Mouse (Mus musculus) forebrain, embryonic 12.5 days (tissue): Measurements from ENCODE around the gene Cacna1i. TPM values are rescaled to one million over a fixed set of nuclear protein-coding genes. Genes with fewer than 3 reads are reported as not detected.
A peak's percentile ranks its signal among the peaks of the same experiment; 100 is the strongest.

Experiments used
- ATAC-seq: fragments of 200-750 bp; cut with Nextera tagmentation; 2 replicates; pipeline ENCODE4 v1.8.0; 2017; ENCODE audit warnings: moderate TSS enrichment; ENCODE audit not compliant: low FRiP score
- H3K27ac ChIP-seq: fragments of 300-500 bp; sonication (generic); 2 replicates; pipeline ENCODE4 v1.5.1; 2016; ENCODE audit warnings: mild to moderate bottlenecking
- H3K27me3 ChIP-seq: fragments of 300-500 bp; sonication (generic); 2 replicates; pipeline ENCODE4 v1.6.1; 2016; ENCODE audit warnings: mild to moderate bottlenecking
- H3K36me3 ChIP-seq: fragments of 300-500 bp; sonication (generic); replicated peaks from 2 replicates; pipeline ENCODE4 v1.6.1; 2016; ENCODE audit warnings: mild to moderate bottlenecking
- H3K4me1 ChIP-seq: fragments of 300-500 bp; sonication (generic); 2 replicates; pipeline ENCODE4 v1.6.1; 2016
- H3K4me2 ChIP-seq: fragments of 300-500 bp; sonication (generic); 2 replicates; pipeline ENCODE4 v1.6.1; 2016; ENCODE audit warnings: mild to moderate bottlenecking, moderate library complexity
- H3K4me3 ChIP-seq: fragments of 300-500 bp; sonication (generic); replicated peaks from 2 replicates; pipeline ENCODE4 v1.5.1; 2016; ENCODE audit warnings: mild to moderate bottlenecking
- H3K9ac ChIP-seq: fragments of 300-500 bp; sonication (generic); 2 replicates; pipeline ENCODE4 v1.6.1; 2016; ENCODE audit warnings: mild to moderate bottlenecking
- H3K9me3 ChIP-seq: fragments of 300-500 bp; sonication (generic); 2 replicates; pipeline ENCODE4 v1.6.1; 2016
- WGBS: fragments of 180-500 bp; shearing (Covaris S2); methylation state at CpG from one replicate; pipeline ENCODE4 v1.1.7; 2016; 5-methylcytosine and 5-hydroxymethylcytosine counted together
- polyA plus RNA-seq: library from polyadenylated mRNA; unstranded; fragments of >200 nt; fragmentation: Nextera tagmentation; extraction: Ambion mirVana; gene quantifications from 2 replicates; pipeline ENCODE4 v1.2.1, GENCODE M21; 2016

Gene Cacna1i
- polyA plus RNA-seq, 1 experiment from 2014 or later = 0.17 TPM

DNA sequence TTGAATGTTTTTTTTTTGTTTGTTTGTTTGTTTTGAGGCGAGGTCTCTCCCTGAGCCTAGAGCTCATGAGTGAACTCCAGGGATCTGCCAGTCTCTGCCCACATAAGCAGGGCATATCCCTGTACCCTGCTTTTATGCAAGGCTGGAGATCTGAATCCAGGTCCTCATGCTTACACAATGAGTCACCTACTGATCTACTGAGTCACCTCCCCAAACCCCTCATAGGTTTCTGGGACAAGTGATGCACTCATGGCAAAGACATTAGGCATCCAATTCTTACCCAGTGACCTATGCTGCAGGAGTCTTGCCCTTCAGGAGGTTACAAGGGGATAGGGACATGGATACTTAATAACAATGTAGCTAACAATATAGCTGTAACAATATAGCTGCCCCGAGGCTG lies 100.1 kb downstream of the Cacna1i start:
- H3K27me3 ChIP-seq = no peaks in the 10 kb centered on the region; the same call in 1 of the 2 replicates
- H3K9ac ChIP-seq = no peak overlapping the region
- H3K4me1 ChIP-seq = no peaks in the 10 kb centered on the region
- 83% methylated on average over 2 of the region's 2 CpGs for WGBS
- no peak overlapping the region for H3K27ac ChIP-seq
- H3K36me3 ChIP-seq = no peaks in the 10 kb centered on the region
- no peak for ATAC-seq
- no peak overlapping the region for H3K4me3 ChIP-seq
- H3K9me3 ChIP-seq = no peaks in the 10 kb centered on the region
- no peak overlapping the region for H3K4me2 ChIP-seq

DNA sequence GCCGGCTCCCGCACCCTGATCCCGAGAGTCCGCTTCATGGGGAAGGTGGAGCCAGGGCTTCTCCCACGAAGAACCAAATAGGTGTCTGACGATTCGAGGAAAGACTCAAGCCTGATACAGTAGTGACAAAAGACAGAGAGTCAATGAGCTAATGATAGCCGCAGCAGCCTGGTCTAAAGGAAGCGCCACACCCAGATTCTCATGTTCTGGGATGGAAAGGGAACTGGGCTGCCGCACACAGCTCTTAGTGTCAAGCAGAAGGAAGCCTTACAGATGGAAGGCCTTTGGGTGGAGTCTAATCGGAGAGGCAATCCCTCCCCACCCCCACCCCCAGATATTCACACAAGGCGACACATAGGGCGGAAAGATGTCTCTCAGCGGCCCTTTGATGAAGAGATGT lies 104.8 kb downstream of the Cacna1i start:
- Histone ChIP-seq H3K36me3 (no peaks in the 10 kb centered on the region), H3K27ac (no peak overlapping the region), H3K27me3 (no peaks in the 10 kb centered on the region; the same call in 1 of the 2 replicates), H3K9me3 (no peaks in the 10 kb centered on the region), H3K4me2 (no peak overlapping the region), H3K4me1 (no peaks in the 10 kb centered on the region), H3K9ac (no peak overlapping the region), H3K4me3 (no peak overlapping the region)
- 88% methylated on average over 14 of the region's 14 CpGs for WGBS
- no peak for ATAC-seq

DNA sequence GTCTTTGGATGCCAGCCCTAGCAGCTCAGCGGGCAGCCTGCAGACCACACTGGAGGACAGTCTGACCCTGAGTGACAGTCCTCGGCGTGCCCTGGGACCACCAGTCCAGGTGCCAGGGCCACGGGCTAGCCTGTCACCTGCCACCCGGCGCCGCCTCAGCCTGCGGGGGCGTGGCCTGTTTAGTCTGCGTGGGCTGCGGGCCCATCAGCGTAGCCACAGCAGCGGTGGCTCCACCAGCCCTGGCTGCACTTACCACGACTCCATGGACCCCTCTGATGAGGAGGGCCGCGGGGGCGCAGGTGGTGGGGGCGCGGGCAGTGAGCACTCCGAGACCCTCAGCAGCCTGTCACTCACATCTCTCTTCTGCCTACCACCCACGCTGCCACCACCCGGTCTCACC lies 108.0 kb downstream of the Cacna1i start:
- H3K36me3 ChIP-seq = no peaks in the 10 kb centered on the region
- no peak overlapping the region for H3K9ac ChIP-seq
- H3K27ac ChIP-seq = no peak overlapping the region
- no peak overlapping the region for H3K4me3 ChIP-seq
- WGBS = 80% methylated on average over 22 of the region's 22 CpGs
- no peaks in the 10 kb centered on the region for H3K4me1 ChIP-seq
- H3K27me3 ChIP-seq = no peaks in the 10 kb centered on the region; the same call in 1 of the 2 replicates
- ATAC-seq = no peak
- no peak overlapping the region for H3K4me2 ChIP-seq
- no peaks in the 10 kb centered on the region for H3K9me3 ChIP-seq

DNA sequence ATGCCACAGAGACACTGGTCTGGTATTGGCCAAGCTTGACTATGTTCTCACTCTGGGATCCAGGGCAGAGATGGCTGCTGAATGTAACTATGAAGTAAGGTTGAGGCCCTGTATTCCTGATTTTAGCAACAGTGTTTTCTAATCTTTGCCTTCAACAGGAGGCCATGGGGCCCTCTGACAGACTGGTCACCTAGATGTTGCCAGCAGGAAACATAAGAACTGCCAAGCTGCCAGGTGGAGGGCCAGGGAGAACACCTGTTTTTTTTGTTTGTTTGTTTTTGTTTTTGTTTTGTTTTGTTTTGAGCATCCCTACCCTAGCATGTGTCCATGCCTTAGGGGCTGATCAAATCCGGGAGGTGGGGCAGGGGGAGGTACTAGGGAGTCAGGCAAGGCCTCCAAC lies 112.4 kb downstream of the Cacna1i start:
- H3K27me3 ChIP-seq = no peaks in the 10 kb centered on the region
- no peak overlapping the region for H3K9ac ChIP-seq
- H3K4me2 ChIP-seq = no peak overlapping the region
- H3K4me3 ChIP-seq = no peak overlapping the region
- H3K27ac ChIP-seq = no peak overlapping the region
- H3K4me1 ChIP-seq = peaks cover 15% of the 10 kb centered on the region
- H3K36me3 ChIP-seq = no peaks in the 10 kb centered on the region
- 81% methylated on average over 1 of the region's 1 CpGs for WGBS
- no peak for ATAC-seq
- H3K9me3 ChIP-seq = no peaks in the 10 kb centered on the region

DNA sequence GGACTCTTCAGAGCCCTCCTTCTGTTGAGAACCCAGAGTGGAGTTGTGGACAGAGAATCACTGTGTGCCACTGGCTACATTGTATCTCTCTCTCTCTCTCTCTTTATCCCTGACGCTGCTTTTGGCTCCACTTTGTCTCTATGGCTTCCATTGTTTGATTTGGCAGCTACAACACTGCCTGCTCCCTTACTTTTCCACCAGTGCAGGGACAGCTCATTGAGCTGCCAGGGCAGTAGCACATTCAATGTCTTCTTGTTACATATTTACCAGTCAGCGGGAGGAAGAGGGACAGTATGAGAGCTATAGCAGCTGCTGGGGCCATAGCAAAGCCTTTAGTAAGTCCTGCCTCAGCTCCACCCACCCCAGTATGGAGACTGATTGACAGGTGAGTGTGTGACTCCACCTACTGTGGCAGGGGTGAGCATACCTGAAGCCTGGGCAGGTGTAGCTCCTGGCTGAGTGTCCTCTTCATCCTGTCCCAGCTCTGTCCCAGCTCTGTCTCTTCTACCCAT lies 114.4 kb downstream of the Cacna1i start:
- H3K4me2 ChIP-seq = no peak overlapping the region
- H3K9me3 ChIP-seq = no peaks in the 10 kb centered on the region
- 48% methylated on average over 2 of the region's 2 CpGs for WGBS
- H3K4me3 ChIP-seq = no peak overlapping the region
- no peak for ATAC-seq
- 0 out of 2 replicates have a peak overlapping the region, but pooled peaks have one; percentile 9 for H3K27ac ChIP-seq
- H3K27me3 ChIP-seq = no peaks in the 10 kb centered on the region; the same call in 1 of the 2 replicates
- H3K4me1 ChIP-seq = peaks cover 15% of the 10 kb centered on the region
- H3K9ac ChIP-seq = no peak overlapping the region
- no peaks in the 10 kb centered on the region for H3K36me3 ChIP-seq

DNA sequence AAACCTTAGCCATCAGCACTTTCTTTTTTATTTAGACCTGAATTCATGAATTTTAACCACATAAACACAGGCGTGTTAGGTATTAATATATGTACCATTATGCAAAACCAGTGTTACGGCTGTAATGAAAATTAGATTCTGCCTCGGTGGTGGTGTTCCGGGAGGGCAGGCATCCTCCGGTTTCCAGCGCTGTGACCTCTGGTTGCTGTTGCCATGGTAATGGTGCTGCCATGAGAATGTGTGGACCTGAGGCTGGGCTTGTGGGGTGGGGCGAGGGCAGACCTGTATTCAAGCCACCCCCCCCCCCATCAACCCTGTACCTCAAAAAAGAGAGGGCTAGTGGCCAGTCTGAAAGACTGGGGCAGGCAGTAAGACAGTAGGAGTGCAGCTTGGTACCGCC lies 114.9 kb downstream of the Cacna1i start:
- Histone ChIP-seq H3K4me2 (no peak overlapping the region), H3K4me1 (peaks cover 15% of the 10 kb centered on the region), H3K27ac (0 out of 2 replicates have a peak overlapping the region, but pooled peaks have one; percentile 9), H3K36me3 (no peaks in the 10 kb centered on the region), H3K9ac (no peak overlapping the region), H3K27me3 (no peaks in the 10 kb centered on the region; the same call in 1 of the 2 replicates), H3K9me3 (no peaks in the 10 kb centered on the region), H3K4me3 (no peak overlapping the region)
- WGBS = 59% methylated on average over 8 of the region's 8 CpGs
- ATAC-seq = no peak

DNA sequence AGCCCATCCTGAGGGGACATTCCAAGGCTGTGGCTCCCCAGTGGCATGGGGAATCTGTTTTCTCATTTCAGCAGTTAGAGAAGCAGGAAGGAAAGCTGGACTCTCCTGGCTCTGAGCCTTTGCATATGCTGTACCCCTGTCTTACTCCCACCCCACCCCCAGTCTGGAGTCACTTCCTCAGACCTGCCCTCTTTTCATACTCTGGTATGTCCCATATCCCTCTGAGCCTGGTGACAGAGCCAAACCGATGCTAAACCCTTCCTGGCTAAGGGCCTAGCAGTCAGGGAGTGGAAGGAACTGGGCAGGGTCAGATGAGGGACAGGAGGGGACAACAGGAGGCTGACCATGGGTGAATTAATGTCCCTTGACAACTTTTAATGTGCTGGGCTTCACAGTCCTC lies 120.8 kb downstream of the Cacna1i start:
- Histone ChIP-seq H3K4me2 (no peak overlapping the region), H3K9me3 (no peaks in the 10 kb centered on the region), H3K27me3 (no peaks in the 10 kb centered on the region; the same call in 1 of the 2 replicates), H3K27ac (no peak overlapping the region), H3K4me3 (no peak overlapping the region), H3K4me1 (no peaks in the 10 kb centered on the region), H3K9ac (no peak overlapping the region), H3K36me3 (no peaks in the 10 kb centered on the region)
- 44% methylated on average over 1 of the region's 1 CpGs for WGBS
- ATAC-seq = no peak

DNA sequence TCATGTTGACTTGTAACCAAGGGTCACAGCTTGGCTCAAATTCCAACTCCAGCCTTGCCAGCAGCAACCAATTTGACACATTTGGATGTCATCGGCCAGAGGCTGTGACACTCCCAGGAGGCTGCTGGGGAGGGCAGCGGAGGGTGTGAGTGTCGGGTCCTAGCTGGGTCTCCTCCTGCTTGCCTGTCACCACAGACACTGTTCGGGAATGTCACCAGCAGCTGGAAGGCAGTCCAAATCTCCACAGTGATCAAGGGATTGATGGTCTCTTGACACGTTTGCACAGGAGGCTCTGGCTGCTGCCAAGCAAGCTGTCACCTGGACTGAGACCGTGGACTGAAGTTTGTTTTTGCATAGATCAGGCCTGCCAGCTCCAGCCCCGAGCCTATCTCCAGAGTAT lies 123.6 kb downstream of the Cacna1i start:
- Histone ChIP-seq H3K4me2 (no peak overlapping the region), H3K36me3 (no peaks in the 10 kb centered on the region), H3K4me1 (peaks cover 2% of the 10 kb centered on the region; the same call in 1 of the 2 replicates), H3K4me3 (no peak overlapping the region), H3K9ac (no peak overlapping the region), H3K27ac (no peak overlapping the region), H3K9me3 (no peaks in the 10 kb centered on the region), H3K27me3 (peaks cover 7% of the 10 kb centered on the region; the same call in 1 of the 2 replicates)
- ATAC-seq = no peak
- WGBS = 84% methylated on average over 7 of the region's 7 CpGs

DNA sequence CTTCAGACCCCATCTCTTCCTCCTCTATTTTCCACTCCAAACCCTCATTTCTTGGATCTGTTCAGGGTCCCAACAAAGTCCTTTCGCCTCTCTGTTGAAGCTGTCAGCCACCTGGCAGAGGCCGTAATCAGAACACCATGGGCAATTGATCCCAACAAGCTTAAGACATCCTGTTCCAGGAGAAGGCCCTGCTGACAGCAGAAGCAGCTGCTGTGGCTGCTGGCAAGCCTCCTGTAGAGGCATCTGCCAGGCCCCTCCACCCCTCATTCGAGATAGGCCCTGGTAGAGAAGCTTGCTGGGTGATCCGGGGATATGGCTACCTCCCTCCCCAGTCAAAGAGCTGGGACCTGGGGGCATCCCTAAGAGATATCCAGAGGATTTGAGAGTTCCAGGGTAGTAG lies 126.0 kb downstream of the Cacna1i start:
- peaks cover 6% of the 10 kb centered on the region; the same call in 1 of the 2 replicates for H3K4me1 ChIP-seq
- H3K4me3 ChIP-seq = no peak overlapping the region
- no peak for ATAC-seq
- 86% methylated on average over 4 of the region's 4 CpGs for WGBS
- H3K4me2 ChIP-seq = no peak overlapping the region
- H3K27me3 ChIP-seq = 0 out of 2 replicates have a peak, but pooled peaks cover 7% of the 10 kb centered on the region
- no peak overlapping the region for H3K9ac ChIP-seq
- no peak overlapping the region for H3K27ac ChIP-seq
- no peaks in the 10 kb centered on the region for H3K36me3 ChIP-seq
- no peaks in the 10 kb centered on the region for H3K9me3 ChIP-seq

DNA sequence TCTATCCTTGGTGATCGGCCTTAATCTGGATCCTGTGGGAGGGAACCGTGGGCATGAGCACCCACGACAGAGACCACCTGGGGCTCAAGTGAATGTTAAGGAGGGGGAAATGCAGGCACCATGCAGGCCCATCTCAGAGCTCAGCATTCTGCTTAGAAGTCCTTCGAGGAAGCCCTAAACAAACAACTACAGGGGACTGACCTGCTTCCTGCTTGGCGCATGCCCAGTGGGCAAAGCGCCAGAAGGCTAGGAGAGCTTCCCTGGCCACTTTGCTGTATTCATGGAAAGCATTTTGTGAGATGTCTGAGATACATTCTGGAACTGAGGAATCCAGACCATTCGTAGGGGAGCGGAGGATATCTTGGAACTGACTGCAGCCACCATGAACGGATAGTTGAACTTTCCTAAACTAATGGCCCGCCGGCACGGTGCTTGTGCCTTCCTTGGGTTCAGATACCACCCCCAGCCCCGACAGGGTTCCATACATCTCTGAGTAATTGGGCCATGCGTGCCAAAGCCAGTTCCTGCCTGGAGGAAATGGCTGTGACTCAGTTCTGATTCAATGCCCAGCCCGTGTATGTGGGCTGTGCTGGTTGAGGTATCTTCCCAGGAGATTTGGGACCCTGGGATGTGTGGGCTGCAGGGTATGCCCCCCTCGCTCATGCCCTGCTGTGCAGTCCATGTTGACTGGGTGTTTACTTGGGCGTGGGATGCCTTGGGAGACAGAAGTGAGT lies 127.1 kb downstream of the Cacna1i start:
- 88% methylated on average over 17 of the region's 17 CpGs for whole genome bisulfite sequencing
- H3K27me3 ChIP-seq = 0 out of 2 replicates have a peak, but pooled peaks cover 7% of the 10 kb centered on the region
- H3K4me2 ChIP-seq = no peak overlapping the region
- H3K36me3 ChIP-seq = no peaks in the 10 kb centered on the region
- no peak for ATAC-seq
- peaks cover 6% of the 10 kb centered on the region; the same call in 1 of the 2 replicates for H3K4me1 ChIP-seq
- H3K4me3 ChIP-seq = no peak overlapping the region
- H3K9me3 ChIP-seq = no peaks in the 10 kb centered on the region
- no peak overlapping the region for H3K27ac ChIP-seq
- H3K9ac ChIP-seq = no peak overlapping the region

DNA sequence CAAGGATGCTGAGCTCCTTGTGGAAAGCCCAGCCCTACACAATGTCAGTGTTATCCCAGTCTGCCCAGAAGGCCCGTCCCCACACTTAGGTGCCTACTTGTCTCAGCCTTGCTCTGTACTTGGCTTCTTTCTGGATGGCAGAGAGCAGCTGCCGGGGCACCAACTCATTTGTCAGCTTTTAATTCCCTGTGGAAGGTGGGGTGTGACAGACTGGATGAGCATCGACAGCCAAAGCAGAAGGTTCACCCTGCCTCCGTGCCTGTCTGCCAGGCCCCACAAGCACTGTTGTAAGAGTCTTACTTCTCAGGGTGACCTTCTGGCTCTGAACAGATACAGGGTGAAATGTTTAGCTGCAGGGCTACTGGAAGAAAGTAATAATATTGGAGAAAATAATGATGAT lies 128.1 kb downstream of the Cacna1i start:
- no peak overlapping the region for H3K27ac ChIP-seq
- no peak overlapping the region for H3K9ac ChIP-seq
- no peaks in the 10 kb centered on the region for H3K9me3 ChIP-seq
- WGBS = 90% methylated on average over 4 of the region's 4 CpGs
- no peak overlapping the region for H3K4me3 ChIP-seq
- H3K4me2 ChIP-seq = no peak overlapping the region
- no peak for ATAC-seq
- H3K27me3 ChIP-seq = 0 out of 2 replicates have a peak, but pooled peaks cover 7% of the 10 kb centered on the region
- no peaks in the 10 kb centered on the region for H3K36me3 ChIP-seq
- peaks cover 6% of the 10 kb centered on the region; the same call in 1 of the 2 replicates for H3K4me1 ChIP-seq

DNA sequence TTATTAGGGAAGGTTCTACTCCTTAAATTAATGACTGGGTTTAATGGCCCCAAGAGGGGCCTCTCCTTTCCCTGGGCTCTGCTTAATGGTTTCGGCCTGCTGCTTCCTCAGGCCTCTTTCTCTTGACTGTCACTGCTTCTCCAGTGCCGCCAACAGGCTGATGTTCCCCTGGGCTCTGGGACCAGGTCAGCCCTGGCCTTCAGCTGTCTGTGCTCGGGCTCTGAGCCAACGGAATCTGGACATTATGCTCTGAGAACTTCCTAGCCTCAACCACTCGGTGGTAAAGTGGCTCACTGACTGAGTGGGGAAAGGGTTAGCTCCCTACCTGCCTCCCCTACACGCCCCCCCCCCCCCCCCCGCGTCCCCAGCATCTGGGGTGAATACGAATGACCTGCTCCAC lies 130.0 kb downstream of the Cacna1i start:
- Histone ChIP-seq H3K27ac (no peak overlapping the region; the same call in 1 of the 2 replicates), H3K4me1 (peaks cover 6% of the 10 kb centered on the region; the same call in 1 of the 2 replicates), H3K4me2 (no peak overlapping the region), H3K36me3 (no peaks in the 10 kb centered on the region), H3K4me3 (no peak overlapping the region), H3K27me3 (0 out of 2 replicates have a peak, but pooled peaks cover 7% of the 10 kb centered on the region), H3K9ac (no peak overlapping the region), H3K9me3 (no peaks in the 10 kb centered on the region)
- WGBS = 75% methylated on average over 9 of the region's 9 CpGs
- no peak for ATAC-seq
